Comparison of ENCODE assay signal across 25 mouse cellular contexts in the genomic region with DNA sequence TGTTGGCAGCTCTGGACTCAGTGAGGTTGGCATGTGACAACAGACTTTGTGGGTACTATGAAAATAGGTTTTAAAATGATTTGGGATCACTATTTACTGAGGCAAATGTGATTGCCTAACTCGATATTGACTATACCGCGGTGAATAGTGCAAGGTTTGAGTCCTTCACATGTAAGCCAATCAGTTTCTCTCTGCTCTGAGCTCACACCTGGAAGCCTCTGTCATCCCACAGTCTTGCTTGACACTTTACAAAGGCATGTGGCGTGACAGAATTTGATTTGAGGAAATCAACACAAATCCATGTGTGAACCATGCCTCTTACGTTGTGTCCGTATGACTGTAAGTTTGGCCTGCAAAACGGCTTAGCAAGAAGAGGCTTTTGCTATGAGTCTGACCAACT.
"Had no signal": no experiment of that assay in that cellular context is flagged by ENCODE, and none has a peak within 500 bp of the region (broad histone marks: within the 10 kb centered on the region; RNA-seq: fewer than 3 reads in every experiment).

No protein-coding gene starts in this region.

- H3K27ac ChIP-seq: heart, adult 2 months; heart, embryonic 15.5 days; hindbrain, embryonic 10.5 days; hindbrain, embryonic 12.5 days; hindbrain, embryonic 13.5 days; hindbrain, embryonic 14.5 days; hindbrain, embryonic 15.5 days; hindbrain, postnatal 0 days; intestine, embryonic 15.5 days; kidney, embryonic 15.5 days; kidney, postnatal 0 days; layer of hippocampus, adult 2 months; left cerebral cortex, adult 2 months had no signal

- DNase-seq: heart, postnatal 10 days; heart, postnatal 14 days; heart, postnatal 4 days; kidney, adult 11 months; kidney, adult 18-20 months; layer of hippocampus, adult 9-11 months; layer of hippocampus, postnatal 36 days had no signal

- H3K4me2 ChIP-seq: heart, embryonic 11.5 days; heart, embryonic 15.5 days; hindbrain, embryonic 12.5 days; hindbrain, embryonic 13.5 days; hindbrain, embryonic 14.5 days; hindbrain, embryonic 15.5 days; intestine, embryonic 15.5 days; kidney, embryonic 15.5 days had no signal

- H3K27me3 ChIP-seq: heart, embryonic 15.5 days; hindbrain, embryonic 12.5 days; hindbrain, embryonic 13.5 days; hindbrain, embryonic 15.5 days; intestine, embryonic 15.5 days; kidney, embryonic 15.5 days had no signal

- ATAC-seq: hindbrain, embryonic 16.5 days; hindbrain, postnatal 0 days; inflammation-experienced regulatory T-cells, adult 6 months; intestine, embryonic 15.5 days; intestine, embryonic 16.5 days; intestine, postnatal 0 days had no signal

- H3K4me1 ChIP-seq: heart, embryonic 15.5 days; hindbrain, embryonic 10.5 days; hindbrain, embryonic 12.5 days; hindbrain, embryonic 13.5 days; hindbrain, embryonic 15.5 days; kidney, embryonic 15.5 days had no signal

- H3K4me3 ChIP-seq: heart, adult 2 months; heart, embryonic 15.5 days; hindbrain, embryonic 10.5 days; hindbrain, embryonic 12.5 days; hindbrain, embryonic 13.5 days; hindbrain, embryonic 15.5 days; intestine, embryonic 15.5 days; kidney, embryonic 15.5 days; layer of hippocampus, adult 2 months; left cerebral cortex, adult 2 months had no signal

- H3K9me3 ChIP-seq: heart, embryonic 15.5 days; hindbrain, embryonic 10.5 days; hindbrain, embryonic 12.5 days; hindbrain, embryonic 13.5 days; hindbrain, embryonic 15.5 days; intestine, embryonic 15.5 days; kidney, embryonic 15.5 days had no signal

- H3K9ac ChIP-seq: heart, embryonic 15.5 days; hindbrain, embryonic 12.5 days; hindbrain, embryonic 13.5 days; hindbrain, embryonic 14.5 days; hindbrain, embryonic 15.5 days; intestine, embryonic 15.5 days; kidney, embryonic 15.5 days had no signal

- H3K36me3 ChIP-seq: heart, embryonic 15.5 days; hindbrain, embryonic 10.5 days; hindbrain, embryonic 12.5 days; hindbrain, embryonic 13.5 days; hindbrain, embryonic 15.5 days; intestine, embryonic 15.5 days; kidney, embryonic 15.5 days had no signal
